Mouse (Mus musculus) neural tube, embryonic 14.5 days (tissue): ENCODE data around the gene Asrgl1. TPM values are rescaled to one million over a fixed set of nuclear protein-coding genes. Genes with fewer than 3 reads are reported as not detected.

Experiments used
- ATAC-seq: fragments of 200-750 bp; cut with Nextera tagmentation; 2 replicates; pipeline ENCODE4 v1.8.0; 2017; ENCODE audit warnings: low read depth, mild to moderate bottlenecking, moderate TSS enrichment, moderate library complexity
- H3K27ac ChIP-seq: fragments of 300-500 bp; sonication (generic); 2 replicates; pipeline ENCODE4 v1.5.1; 2014; ENCODE audit warnings: low read depth, mild to moderate bottlenecking, control low read depth, low read length, moderate library complexity, mixed read lengths
- H3K27me3 ChIP-seq: fragments of 300-500 bp; sonication (generic); 2 replicates; pipeline ENCODE4 v1.6.1; 2014; ENCODE audit warnings: low read length; ENCODE audit not compliant: control insufficient read depth, insufficient read depth
- H3K36me3 ChIP-seq: fragments of 300-500 bp; sonication (generic); 2 replicates; pipeline ENCODE4 v1.6.1; 2014; ENCODE audit warnings: low read length, mixed read lengths; ENCODE audit not compliant: control insufficient read depth, insufficient read depth
- H3K4me1 ChIP-seq: fragments of 300-500 bp; sonication (generic); 2 replicates; pipeline ENCODE4 v1.6.1; 2014; ENCODE audit warnings: low read length; ENCODE audit not compliant: control insufficient read depth, insufficient read depth
- H3K4me2 ChIP-seq: fragments of 300-500 bp; sonication (generic); 2 replicates; pipeline ENCODE4 v1.6.1; 2014; ENCODE audit warnings: mild to moderate bottlenecking, low read depth, low read length, control low read depth
- H3K4me3 ChIP-seq: fragments of 300-500 bp; sonication (generic); 2 replicates; pipeline ENCODE4 v1.5.1; 2014; ENCODE audit warnings: low read depth, low read length, control low read depth, mixed read lengths
- H3K9ac ChIP-seq: fragments of 300-500 bp; sonication (generic); replicated peaks from 2 replicates; pipeline ENCODE4 v1.6.1; 2014; ENCODE audit warnings: low read depth, mild to moderate bottlenecking, control low read depth, low read length, mixed read lengths
- H3K9me3 ChIP-seq: fragments of 300-500 bp; sonication (generic); 2 replicates; pipeline ENCODE4 v1.6.1; 2016; ENCODE audit warnings: low read length; ENCODE audit not compliant: control insufficient read depth
- WGBS: fragments of 180-500 bp; shearing (Covaris S2); extraction: QIAGEN DNeasy Blood & Tissue Kit; methylation state at CpG from one replicate; pipeline ENCODE4 v1.1.7; 2014; 5-methylcytosine and 5-hydroxymethylcytosine counted together
- polyA plus RNA-seq: library from polyadenylated mRNA; unstranded; fragments of >200 nt; fragmentation: Nextera tagmentation; extraction: Ambion mirVana; gene quantifications from 2 replicates; pipeline ENCODE4 v1.2.1, GENCODE M21; 2014

Asrgl1 gene
- polyA plus RNA-seq, 1 experiment from 2014 or later: 31.3 TPM

DNA sequence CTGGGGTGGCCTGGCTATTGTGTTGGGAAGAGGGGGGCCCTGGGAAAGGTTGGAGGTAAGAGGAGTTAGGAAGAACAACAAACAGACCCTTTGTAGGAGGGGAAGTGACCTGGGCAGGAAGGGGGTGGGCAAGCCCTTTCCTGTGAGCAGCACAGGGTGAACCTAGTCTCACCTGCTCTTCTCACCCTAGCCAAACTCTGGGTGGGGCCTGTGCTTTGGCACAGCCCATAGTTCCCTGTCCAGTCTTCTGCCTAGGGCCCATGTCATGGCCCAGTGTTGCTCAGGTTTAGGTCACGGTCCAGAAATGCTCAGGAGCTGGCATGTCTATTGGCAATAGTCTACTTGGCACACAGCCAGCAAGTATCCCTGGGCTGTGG lies 28.1 kb downstream of the Asrgl1 start:
- Histone ChIP-seq H3K27me3 (no peaks in the 10 kb centered on the region), H3K9ac (no peak overlapping the region), H3K4me2 (no peak overlapping the region), H3K4me1 (no peaks in the 10 kb centered on the region), H3K4me3 (no peak overlapping the region), H3K27ac (no peak overlapping the region), H3K9me3 (no peaks in the 10 kb centered on the region), H3K36me3 (no peaks in the 10 kb centered on the region)
- no peak for ATAC-seq
- 81% methylated on average over 1 of the region's 1 CpGs for WGBS

DNA sequence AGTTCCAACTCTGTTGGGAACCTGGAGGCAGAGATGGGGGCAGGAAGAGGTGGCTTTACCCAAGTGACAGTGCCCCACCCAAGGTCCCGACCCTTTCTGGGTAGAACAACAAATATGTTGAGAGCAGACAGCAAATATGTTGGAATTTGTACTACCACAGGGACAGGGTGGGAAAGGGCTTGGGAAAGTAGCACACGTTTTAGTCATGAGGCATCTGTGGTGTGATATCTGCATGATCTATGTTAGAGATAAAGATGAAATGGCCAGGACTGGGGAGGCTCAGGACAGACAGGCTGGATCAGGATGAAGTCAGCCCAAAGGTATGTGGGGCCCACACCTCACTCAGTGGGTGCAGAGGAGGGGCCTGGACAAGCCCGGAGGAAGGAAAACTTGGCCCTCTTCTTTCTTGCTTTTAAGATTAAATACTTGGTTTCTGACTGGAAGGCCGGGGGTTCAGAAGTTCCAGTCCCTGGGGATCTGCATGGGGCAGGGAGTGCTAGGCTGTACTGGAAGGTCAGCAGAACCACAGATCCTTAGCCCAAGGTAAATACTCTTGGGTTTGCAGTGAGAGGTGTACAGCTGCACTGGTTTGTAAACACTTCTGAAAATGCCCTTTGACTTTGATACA lies 28.6 kb downstream of the Asrgl1 start:
- Histone ChIP-seq H3K4me3 (no peak overlapping the region), H3K36me3 (no peaks in the 10 kb centered on the region), H3K27me3 (no peaks in the 10 kb centered on the region), H3K27ac (no peak overlapping the region), H3K9ac (no peak overlapping the region), H3K9me3 (no peaks in the 10 kb centered on the region), H3K4me2 (no peak overlapping the region), H3K4me1 (no peaks in the 10 kb centered on the region)
- no peak for ATAC-seq
- WGBS: 72% methylated on average over 4 of the region's 4 CpGs

DNA sequence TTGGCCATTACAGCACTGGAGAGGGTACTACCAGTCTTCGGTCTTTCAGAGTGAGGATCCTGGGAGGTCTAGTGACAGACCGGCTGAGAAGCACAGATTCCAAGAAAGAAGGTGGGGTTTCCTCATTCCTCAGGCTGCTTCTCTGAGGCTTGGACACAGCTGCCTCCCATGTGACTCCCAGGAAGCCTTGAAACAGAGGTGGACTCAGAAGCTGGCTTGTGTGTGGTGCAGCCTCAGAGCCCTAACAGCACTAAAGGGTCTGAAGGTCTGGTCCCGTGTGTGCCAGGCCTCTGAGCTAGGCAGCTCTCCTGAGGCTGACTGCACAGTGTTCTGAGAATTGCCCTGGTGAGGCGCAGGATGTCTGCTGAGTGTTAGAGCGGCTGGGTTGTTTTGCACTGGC lies 29.3 kb downstream of the Asrgl1 start:
- no peak overlapping the region for H3K27ac ChIP-seq
- H3K4me1 ChIP-seq: no peaks in the 10 kb centered on the region
- H3K4me2 ChIP-seq: no peak overlapping the region
- no peak overlapping the region for H3K9ac ChIP-seq
- H3K4me3 ChIP-seq: no peak overlapping the region
- no peaks in the 10 kb centered on the region for H3K9me3 ChIP-seq
- H3K27me3 ChIP-seq: no peaks in the 10 kb centered on the region
- no peaks in the 10 kb centered on the region for H3K36me3 ChIP-seq
- WGBS: 73% methylated on average over 5 of the region's 5 CpGs
- ATAC-seq: no peak

DNA sequence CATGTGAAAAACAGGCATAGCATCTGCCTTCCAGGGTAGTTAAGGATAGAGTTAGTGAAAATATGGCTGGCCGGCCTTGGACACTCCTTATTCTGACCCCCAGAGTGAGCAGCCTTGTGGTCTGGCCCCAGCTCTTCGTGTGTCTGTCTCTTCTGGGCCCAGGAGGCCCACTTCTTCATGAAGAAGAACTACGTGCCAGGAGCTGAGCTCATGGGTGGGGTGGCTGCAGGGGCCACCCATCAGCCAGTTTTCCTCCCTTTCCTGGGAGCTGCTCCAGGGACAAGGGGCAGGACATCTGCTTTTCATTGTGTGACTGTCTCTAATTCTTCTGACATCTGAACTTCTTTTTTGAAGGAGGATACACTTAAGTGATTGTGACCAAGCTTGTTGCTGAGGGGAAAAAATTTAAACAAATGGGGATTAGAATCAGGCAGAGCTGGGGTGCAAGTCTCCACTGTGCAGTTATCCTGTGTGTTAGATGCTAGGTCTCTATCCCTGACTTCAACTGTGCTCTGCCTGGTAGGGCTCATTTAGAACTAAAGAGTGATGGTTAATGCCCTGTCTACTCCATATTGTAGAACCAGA lies 30.2 kb downstream of the Asrgl1 start:
- no peak overlapping the region for H3K4me3 ChIP-seq
- H3K27ac ChIP-seq: no peak overlapping the region
- no peaks in the 10 kb centered on the region for H3K9me3 ChIP-seq
- no peaks in the 10 kb centered on the region for H3K27me3 ChIP-seq
- no peaks in the 10 kb centered on the region for H3K4me1 ChIP-seq
- H3K9ac ChIP-seq: no peak overlapping the region
- H3K36me3 ChIP-seq: no peaks in the 10 kb centered on the region
- no peak overlapping the region for H3K4me2 ChIP-seq
- no peak for ATAC-seq
- WGBS: 81% methylated on average over 3 of the region's 3 CpGs

DNA sequence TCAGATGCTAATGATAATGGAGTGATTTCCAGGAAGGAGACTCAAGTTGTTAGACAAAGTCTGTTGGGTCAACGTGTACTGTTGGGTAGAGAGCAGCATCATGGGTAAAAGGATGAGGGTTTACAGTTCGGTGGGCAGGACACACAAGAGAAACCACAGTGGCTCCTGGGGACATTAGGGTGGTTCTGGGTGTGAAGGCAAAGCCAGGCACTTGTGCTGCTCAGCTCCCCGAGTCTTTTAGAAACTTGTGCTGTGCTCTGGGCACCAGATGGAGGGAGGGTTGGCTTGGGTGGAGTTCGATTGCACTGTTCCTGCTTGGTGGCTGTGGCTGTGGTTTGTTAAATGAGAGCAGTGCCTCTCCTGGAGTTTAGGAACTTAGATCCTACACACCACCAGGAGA lies 31.4 kb downstream of the Asrgl1 start:
- H3K27ac ChIP-seq: no peak overlapping the region
- no peak for ATAC-seq
- H3K27me3 ChIP-seq: no peaks in the 10 kb centered on the region
- H3K9ac ChIP-seq: no peak overlapping the region
- no peak overlapping the region for H3K4me2 ChIP-seq
- WGBS: 86% methylated on average over 4 of the region's 4 CpGs
- H3K9me3 ChIP-seq: no peaks in the 10 kb centered on the region
- no peaks in the 10 kb centered on the region for H3K4me1 ChIP-seq
- H3K36me3 ChIP-seq: no peaks in the 10 kb centered on the region
- no peak overlapping the region for H3K4me3 ChIP-seq

DNA sequence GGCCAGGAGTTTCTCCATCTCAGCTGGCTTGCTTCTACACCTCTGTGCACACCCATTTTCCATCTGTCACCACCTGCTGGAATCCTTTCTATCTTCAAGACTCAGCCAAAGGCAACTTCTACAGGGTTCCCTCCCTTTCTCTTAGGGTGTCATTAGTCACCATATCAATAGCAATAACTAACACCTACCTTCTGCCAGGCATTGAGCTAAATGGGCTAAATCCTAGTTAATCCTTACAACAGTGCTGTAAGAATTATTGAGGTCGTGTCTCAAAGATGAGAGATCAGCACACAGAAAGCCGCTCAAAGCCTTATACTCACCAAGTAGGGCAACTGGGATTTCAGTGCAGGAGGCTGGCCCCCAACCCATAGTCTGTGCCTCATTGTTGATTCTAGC lies 34.4 kb downstream of the Asrgl1 start:
- no peak overlapping the region for H3K9ac ChIP-seq
- H3K4me3 ChIP-seq: no peak overlapping the region
- H3K36me3 ChIP-seq: no peaks in the 10 kb centered on the region
- no peak for ATAC-seq
- no peaks in the 10 kb centered on the region for H3K4me1 ChIP-seq
- H3K27ac ChIP-seq: no peak overlapping the region
- H3K9me3 ChIP-seq: no peaks in the 10 kb centered on the region
- WGBS: 81% methylated on average over 2 of the region's 2 CpGs
- H3K4me2 ChIP-seq: no peak overlapping the region
- H3K27me3 ChIP-seq: no peaks in the 10 kb centered on the region

DNA sequence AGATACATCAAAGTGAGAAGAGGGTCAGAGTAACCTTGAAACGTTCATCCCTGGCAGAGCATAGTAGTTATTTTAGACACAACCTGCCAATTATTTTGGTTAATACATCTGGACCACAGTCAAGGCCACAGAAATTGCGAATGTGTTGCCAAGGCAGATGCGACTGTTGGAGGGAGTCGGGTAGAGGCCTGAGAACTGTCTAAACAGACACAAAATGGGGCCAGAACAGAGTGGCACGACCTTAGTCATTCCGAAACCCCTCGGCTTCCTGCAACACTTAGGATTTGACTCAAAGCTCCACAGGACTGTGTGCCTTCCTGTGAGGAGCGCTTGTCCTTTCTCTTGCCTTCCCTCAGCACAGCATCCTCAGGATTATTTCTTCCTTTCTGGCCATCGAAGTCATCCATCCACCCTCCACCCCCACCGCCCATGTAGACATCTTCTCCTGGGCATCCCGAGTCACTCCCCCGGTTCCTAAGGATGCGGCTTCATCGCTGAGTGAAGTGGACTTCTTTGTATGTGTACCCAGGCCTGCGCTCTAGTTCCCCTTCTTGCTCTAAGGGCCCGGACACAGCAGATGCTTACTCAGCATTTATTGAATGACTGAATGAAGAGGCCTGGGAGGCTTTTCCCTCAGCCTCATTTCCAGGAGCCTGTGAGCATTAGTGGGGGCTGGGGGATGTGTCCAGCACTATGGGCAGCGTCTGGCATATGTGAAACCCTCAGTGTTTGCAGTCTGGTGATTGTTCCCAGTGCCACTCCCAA lies 35.0 kb downstream of the Asrgl1 start:
- ATAC-seq: no peak
- Histone ChIP-seq H3K4me2 (no peak overlapping the region), H3K4me3 (no peak overlapping the region), H3K27me3 (no peaks in the 10 kb centered on the region), H3K27ac (no peak overlapping the region), H3K36me3 (no peaks in the 10 kb centered on the region), H3K4me1 (no peaks in the 10 kb centered on the region), H3K9ac (no peak overlapping the region), H3K9me3 (no peaks in the 10 kb centered on the region)
- WGBS: 91% methylated on average over 17 of the region's 17 CpGs

DNA sequence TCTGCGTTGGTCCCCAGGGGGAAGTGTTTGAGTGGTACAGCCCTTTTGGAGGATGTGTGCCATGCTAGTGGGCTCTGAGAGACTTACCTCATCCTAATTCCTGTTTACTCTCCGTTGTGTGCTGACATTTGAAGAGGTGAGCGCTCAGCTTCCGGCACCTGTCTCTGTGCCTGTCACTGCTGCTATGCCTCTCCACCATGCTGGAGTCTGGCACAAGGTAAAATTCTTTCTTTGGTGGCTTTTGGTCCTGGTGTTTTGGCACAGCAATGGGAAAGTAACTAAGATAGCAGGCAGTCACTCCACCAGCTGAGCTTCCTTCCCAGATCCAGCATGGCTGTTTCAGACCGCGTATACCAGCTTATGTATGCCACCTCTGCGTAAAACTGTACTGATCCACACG lies 35.7 kb downstream of the Asrgl1 start:
- Histone ChIP-seq H3K9me3 (no peaks in the 10 kb centered on the region), H3K4me1 (no peaks in the 10 kb centered on the region), H3K9ac (no peak overlapping the region), H3K4me3 (no peak overlapping the region), H3K36me3 (no peaks in the 10 kb centered on the region), H3K4me2 (no peak overlapping the region), H3K27me3 (no peaks in the 10 kb centered on the region), H3K27ac (no peak overlapping the region)
- no peak for ATAC-seq
- WGBS: 93% methylated on average over 8 of the region's 8 CpGs

DNA sequence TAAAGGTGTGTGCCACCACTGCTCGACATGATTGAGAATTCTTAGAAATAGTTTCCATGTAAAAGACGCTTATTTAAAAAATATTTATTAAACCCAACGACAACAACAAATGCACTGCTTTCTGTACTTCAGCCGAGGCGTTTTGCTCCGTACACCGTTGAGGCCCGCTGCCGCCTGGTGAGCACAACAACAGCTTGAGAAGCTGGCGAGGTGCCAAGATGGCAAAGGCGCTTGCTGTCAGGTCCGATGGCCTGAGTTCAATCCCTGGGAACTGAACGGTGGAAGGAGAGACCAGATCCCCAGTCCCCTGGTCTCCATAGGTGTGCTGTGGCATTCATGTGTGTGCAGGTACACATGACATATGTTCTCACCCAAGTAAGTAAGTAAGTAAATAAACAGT lies 38.0 kb downstream of the Asrgl1 start:
- H3K27me3 ChIP-seq: no peaks in the 10 kb centered on the region
- WGBS: 78% methylated on average over 13 of the region's 13 CpGs
- H3K9me3 ChIP-seq: no peaks in the 10 kb centered on the region

More for the DNA sequence above, 38.0 kb downstream of the Asrgl1 start:
- Histone ChIP-seq H3K36me3 (no peaks in the 10 kb centered on the region), H3K4me3 (no peak overlapping the region), H3K4me2 (no peak overlapping the region), H3K27ac (no peak overlapping the region), H3K4me1 (no peaks in the 10 kb centered on the region), H3K9ac (no peak overlapping the region)
- no peak for ATAC-seq
